Mouse (Mus musculus) kidney, postnatal 4 days (tissue): ENCODE measurements around the gene Tmem50b.

Experiments used
- DNase-seq, 2 experiments: peaks; one replicate each; pipeline ENCODE4 v3.0.0; 2021; ENCODE audit warnings: mixed read lengths in 2 of 2

The Tmem50b gene

GRCm38 (mm10) chr16:91564580-91565291 is 32.9 kb downstream of the Tmem50b start:
- no peak for DNase-seq

GRCm38 (mm10) chr16:91561541-91562457 is 35.8 kb downstream of the Tmem50b start:
- DNase-seq = no peak

DNA sequence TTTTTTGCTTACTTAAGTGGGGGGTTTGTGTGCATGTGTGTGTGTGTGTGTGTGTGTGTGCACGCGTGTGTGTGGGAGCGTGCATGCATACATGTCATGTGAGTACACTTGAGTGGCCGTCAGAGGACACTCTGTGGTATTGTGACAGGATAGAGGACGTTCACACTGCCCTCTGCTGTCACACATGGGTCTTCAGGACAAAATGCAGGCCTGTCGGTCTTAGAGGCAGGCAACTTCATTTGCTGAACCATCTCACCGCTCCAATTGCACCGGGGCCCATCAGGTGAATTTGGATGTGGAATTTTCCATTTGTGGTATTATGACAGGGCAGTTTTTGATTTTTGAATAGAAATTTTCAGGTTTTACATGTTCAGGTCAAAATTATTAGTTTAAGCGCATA is 36.5 kb downstream of the Tmem50b start:
- peak; percentile 37 to 51 for DNase-seq

DNA sequence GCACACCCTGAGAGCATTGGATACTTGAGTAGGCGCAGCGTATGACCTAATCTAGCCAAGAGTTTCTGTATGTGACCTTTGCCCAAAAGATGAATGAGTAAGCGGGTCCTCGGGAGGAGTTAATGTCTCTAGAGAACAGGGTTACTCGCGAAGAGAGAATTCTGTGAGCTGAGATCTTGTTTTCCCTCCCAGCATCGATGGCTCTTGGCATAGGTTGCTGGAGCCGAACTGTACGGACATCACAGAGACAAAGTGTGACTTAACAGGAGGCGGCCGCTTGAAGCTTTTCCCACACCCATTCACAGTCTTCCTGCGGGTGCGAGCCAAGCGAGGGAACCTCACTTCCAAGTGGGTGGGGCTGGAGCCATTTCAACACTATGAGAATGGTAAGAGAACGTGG is 39.9 kb downstream of the Tmem50b start:
- DNase-seq = no peak

DNA sequence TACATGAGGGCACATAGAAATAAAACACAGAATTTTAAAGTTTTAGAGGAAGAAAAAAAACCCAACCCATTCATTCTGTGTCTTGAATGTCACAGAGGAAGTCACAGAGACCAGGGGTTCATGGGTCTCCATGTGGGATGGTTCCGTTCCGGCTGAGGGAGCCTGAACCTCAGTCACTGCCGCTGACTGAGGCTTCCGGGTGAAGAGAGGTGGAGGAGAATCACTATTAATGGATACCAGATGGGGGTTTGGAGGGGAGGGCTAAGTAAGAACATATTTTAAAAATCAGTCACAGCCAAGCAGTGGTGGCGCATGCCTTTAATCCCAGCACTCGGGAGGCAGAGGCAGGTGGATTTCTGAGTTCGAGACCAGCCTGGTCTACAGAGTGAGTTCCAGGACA is 40.4 kb downstream of the Tmem50b start:
- DNase-seq = peak; percentile 45 to 60

- no peak for DNase-seq
Observed at GRCm38 (mm10) chr16:91556659-91557058, 40.9 kb downstream of the Tmem50b start.

GRCm38 (mm10) chr16:91555017-91555605 is 42.5 kb downstream of the Tmem50b start:
- no peak for DNase-seq

- DNase-seq = peak; percentile 60 to 68
Observed at GRCm38 (mm10) chr16:91553625-91554024, 44.0 kb downstream of the Tmem50b start.

- no peak for DNase-seq
Observed at GRCm38 (mm10) chr16:91552072-91552471, 45.5 kb downstream of the Tmem50b start.

- no peak for DNase-seq
Observed at GRCm38 (mm10) chr16:91551081-91551524, 46.5 kb downstream of the Tmem50b start.

DNA sequence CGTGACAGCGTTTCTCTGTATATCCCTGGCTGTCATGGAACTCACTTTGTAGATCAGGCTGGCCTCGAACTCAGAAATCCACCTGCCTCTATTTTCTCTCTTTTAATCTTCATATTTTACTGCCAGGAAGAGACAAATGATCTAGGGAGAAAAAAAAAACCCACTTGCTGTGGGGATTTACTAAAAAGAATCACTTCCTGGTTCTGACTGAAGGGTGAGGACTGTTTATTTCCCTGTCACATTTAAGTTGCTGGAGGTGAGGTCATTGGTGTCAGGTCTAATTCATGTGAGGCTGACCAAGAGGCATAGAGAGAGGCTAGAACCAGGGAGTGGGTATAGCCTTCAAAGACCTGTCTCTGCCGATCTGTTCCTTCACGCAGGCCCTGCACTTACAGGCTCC is 48.0 kb downstream of the Tmem50b start:
- no peak for DNase-seq

- DNase-seq = no peak
Observed at GRCm38 (mm10) chr16:91548996-91549395, 48.6 kb downstream of the Tmem50b start.

DNA sequence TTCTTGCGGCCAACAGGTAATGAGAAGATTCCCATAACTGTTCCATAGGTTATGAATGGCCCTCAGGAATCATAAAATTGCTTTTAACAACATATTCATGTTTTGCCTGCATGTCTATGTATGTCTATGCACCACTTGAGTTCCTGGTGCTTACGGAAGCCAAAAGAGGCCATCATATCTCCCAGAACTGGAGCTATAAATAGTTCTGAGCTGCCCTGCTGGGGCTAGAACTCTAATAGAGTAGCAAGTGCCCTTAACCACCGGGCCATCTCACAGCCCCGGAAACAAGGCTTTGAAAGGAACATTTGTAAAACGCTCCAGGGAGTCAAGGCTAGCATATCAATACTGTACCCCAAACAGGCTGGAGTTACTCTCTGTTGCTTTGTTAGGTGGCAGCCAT is 49.0 kb downstream of the Tmem50b start:
- DNase-seq = no peak

- no peak for DNase-seq
Observed at GRCm38 (mm10) chr16:91547974-91548373, 49.6 kb downstream of the Tmem50b start.

- peak; percentile 81 to 88 for DNase-seq
Observed at GRCm38 (mm10) chr16:91546836-91547741, 50.5 kb downstream of the Tmem50b start, which contains the start of gene Ifngr2. TSS of gene Ifngr2 (plus strand) at chr16:91547072.

- peak; percentile 37 to 55 for DNase-seq
Observed at GRCm38 (mm10) chr16:91546391-91546835, 51.2 kb downstream of the Tmem50b start.

DNA sequence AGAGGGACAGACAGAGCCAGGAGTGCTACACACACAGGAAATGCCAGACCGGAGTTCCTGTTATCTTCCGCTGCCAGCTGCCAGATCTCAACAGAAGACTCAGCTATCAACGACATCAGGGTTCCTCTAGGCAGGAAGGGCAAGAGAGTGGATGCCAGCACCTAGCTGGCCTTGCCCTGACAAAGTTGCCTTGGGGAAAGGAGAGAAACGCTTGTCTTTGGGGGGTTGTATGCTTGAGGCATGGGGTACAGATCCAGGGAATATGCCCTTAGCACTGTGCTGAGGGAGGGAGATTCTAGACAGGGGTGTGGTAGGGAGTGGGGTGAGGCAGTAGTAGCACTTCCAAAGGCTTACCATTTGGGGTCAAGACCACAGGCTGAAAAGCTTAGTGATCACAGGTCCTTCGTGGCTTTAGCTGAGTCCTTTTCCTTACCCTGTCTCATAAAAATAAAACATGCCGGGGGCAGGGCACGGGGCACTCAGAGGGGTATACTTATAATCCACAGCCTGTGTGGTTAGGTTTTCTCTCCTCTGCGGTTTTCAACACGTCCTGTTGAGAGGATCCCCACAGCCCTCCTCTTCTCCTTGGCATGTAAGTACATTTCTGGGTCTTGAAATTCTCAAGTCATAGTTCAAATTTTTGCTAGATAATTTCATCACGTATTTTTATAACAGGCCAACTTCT is 51.9 kb downstream of the Tmem50b start:
- no peak for DNase-seq

DNA sequence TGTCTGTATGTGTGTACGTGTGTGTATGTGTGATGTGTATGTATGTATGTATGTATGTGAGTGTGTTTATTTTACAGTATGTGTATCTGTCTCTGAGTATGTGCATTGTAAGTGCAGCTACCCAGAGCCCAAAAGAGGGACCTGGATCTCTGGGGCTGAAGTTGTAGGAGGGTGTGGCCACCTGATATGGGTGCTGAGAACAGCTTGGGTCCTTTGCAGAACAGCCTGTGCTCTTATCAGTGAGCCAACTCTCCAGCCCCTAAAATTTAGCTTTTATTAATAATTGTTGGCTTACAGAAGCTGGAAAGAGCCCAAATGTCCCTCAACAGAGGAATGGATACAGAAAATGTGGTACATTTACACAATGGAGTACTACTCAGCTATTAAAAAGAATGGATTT is 54.0 kb downstream of the Tmem50b start:
- DNase-seq = no peak

DNA sequence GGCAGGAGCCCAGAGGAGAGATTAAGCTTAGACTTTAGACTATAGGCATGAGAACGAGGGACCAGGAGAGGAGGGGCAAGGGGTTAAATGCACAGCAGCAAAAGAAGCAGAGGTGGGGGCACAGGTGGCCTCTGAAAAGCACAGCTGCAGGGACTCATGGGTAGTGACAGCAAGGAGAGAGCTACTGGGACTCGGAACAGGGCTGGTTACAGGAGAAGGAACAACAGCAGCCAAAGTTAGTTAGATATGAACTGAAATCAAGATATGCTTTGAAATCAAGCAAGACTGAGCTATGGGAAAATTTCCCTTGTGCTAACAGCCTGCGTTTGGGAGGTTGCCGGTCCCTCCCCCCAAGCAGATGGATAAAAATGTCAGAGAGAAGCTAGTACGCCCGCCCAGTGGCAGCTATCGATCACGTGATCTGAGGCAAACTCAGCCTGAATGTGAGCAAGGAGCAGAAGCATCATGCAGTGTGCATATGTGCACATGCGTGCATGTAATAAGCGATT is 56.0 kb downstream of the Tmem50b start:
- DNase-seq = peak; percentile 28 to 54

- no peak for DNase-seq
Observed at GRCm38 (mm10) chr16:91538513-91538912, 59.1 kb downstream of the Tmem50b start.

DNA sequence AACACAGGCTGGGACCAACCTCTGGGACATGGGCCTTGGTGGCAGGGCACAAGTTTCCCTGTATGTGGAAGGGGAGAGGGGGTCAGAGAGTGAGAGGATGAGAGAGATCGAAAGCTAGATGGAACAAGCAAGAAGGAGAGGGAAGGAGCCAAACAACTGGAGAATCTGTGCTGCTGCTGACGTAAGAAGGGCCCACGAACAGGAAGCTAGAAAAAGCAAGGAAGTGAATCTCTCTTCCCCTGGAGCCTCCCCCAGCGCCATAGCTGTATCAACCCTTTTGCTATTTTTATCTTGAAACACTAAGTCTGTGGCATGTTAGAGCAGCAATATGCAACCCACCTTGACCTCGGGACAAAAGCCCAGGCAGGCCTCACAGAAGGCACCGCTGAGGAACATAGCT is 59.5 kb downstream of the Tmem50b start:
- DNase-seq = no peak
